Mouse (Mus musculus): ENCODE results near the gene Gm3417. TPM values are rescaled to one million over a fixed set of nuclear protein-coding genes. Genes with fewer than 3 reads are reported as not detected.
A peak's percentile ranks its signal among the peaks of the same experiment; 100 is the strongest.
"Not testable (repeated sequence)": the region's sequence is repeated elsewhere in the genome, so short reads cannot be mapped to it uniquely, and the experiment has no call there.

The Gm3417 gene
- 1.6 TPM in 1 of 2 replicates, not detected in the other for total RNA-seq (2017)

DNA sequence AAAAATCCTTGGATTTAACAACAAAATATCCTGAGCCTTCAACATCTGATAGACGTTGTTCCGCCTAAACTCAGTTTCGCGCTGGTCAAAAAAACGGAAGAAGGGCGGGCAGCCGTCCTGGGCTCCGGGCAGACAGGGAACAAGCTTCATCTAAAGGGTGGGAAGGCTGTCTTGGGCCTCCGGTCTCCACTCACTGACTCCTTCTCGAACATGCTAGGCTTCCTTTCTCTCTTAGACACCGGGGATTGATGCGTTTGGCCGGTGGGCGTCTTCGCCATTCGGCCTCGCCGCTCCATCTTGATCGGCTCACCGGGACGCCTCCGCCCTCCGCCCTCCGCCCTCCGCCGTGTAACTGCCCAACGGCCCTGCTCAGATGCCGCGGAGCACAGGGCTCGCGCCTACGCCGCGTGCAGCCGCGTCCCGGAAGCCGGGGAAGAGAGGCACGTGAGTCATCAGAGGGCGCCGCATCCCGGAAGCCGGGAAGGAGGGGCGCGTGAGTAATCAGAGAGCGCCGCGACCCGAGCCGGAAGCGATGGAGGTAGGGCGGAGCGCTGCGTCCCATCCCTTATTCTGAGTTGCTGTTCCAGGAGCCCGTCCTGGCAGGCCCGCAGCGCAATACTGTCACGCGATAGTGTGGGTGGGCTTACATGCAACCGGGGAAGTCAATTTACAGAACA is at the start of gene Gm3417, which contains the start of gene 9030025P20Rik:
TSS of gene Gm3417 (minus strand) at position 429 of the 677 bp plus-strand sequence.
TSS of gene 9030025P20Rik (plus strand) at position 107 of the 677 bp plus-strand sequence.
- ATAC-seq (ENCODE audit: extremely low read depth, insufficient number of reproducible peaks, low FRiP score, poor library complexity, severe bottlenecking), result peak; percentile 96

DNA sequence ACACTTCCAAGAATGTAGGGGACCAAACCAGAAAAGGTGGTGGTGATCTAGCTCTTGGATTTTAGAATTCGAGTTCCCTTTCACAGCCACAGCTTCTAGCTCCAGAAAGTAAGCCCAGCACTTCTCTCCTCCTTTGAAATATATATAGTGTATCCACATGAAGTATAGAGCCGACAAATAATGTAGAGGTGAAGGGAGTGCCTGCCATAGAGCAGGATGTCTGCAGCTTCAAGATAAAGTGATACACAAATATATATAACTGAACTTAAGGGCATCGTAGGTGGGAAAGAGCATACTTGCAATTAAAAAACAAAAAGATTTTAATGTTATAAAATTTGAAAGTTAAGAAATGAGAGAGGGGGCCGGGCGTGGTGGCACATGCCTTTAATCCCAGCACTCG is 46.9 kb upstream of the Gm3417 start:
- not testable (repeated sequence) for ATAC-seq (ENCODE audit: extremely low read depth, insufficient number of reproducible peaks, low FRiP score, poor library complexity, severe bottlenecking)

DNA sequence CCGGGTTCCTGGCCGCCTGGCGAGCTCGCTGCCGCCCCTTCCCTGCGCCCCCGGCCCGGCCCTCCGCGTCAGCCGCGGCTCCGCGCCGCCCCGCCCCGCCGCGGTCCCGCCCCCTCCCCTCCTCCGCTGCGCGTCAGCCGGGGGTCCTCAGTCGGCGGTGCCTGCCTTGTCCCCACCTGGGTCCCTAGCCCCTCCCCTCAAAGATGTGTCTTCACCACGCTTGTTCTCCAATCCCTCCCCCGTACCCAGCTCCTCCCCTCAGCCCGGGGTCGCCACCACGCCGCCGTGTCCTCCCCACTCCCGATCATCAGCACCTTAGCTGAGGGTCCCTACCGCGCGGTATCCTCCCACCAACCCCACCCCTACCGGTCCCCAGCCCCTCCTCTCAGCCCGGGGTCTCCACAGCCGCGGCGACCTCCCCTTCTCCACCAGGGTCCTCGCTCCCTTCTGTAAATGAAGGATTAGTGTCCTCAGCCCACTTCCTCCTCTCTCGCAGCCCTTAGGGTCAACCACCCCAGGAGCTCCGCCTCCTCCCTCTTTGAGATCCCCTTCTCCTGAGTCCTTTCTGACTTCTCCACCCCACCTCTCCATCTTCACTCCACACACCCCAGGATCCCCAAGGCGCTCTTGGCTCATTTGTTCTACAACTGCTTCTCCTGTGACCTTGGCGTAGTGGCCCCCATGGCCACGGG is 46.1 kb upstream of the Gm3417 start:
- ATAC-seq (ENCODE audit: extremely low read depth, insufficient number of reproducible peaks, low FRiP score, poor library complexity, severe bottlenecking), result peak; percentile 51

DNA sequence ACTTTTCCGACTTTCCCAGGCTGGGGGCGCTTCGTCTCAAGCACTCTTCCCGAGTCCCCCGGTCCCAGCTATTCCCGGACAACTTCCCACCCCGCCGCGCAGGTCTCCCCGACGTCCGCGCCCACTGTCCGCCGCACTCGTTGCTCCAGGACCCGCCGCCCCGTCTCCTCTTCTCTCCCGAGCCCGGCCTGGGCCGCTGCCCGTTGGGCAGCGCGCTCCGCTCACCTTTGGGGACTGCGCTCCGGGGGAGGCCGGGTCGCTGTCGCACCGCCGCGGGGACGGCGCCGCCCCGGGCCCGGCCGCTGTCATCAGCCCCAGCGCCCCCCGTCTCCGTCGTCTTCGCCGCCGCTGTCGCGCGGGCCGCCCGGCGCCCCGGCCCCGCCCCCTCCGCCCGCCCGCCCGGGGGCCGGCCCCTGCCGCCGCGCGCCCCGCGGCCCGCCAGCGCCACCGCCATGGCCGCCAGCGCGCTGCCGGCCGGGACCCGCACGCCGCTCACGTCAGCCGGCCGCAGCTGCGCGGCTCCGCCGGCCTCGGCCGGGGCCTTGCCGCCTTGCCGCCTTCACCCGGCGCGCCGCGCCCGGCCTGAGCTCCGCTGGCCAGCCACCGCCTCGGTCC is 45.4 kb upstream of the Gm3417 start:
- 0 out of 2 replicates have a peak, but pooled peaks have one; percentile 2 for ATAC-seq (ENCODE audit: extremely low read depth, insufficient number of reproducible peaks, low FRiP score, poor library complexity, severe bottlenecking)

DNA sequence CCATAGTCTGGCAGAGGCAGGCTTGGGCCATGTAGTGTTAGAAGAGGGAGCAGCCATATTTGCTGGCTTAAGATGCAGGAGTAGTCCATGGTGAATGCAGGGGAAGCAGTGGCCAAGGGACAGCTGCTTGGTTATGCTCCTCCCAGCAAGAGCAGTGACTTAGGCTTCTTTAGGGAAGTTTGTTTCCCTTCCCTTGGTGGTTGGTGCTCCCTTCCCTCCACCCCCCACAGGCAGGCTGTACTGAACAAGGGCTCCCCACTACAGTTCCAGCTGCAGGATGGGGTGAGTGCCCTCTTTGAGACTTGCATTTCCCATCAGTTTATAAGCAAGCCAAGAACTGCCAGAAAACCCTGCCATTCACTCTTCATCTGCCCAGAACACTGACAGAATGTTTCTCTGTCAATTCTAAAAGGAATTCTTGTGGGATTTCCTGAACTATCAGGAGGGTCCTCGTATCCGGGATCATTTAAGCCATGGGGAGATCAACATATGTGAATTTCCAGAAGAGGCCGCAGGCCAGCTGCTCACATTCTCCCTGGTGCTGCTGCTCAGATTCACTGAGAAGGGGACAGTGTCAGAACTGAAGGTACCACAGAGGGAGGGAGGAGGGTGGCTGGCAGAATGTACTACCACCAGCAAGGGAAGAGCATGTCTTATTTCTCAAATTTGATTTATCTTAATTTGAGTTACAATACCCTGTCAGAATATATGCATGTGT is 43.1 kb upstream of the Gm3417 start:
- ATAC-seq (ENCODE audit: extremely low read depth, insufficient number of reproducible peaks, low FRiP score, poor library complexity, severe bottlenecking), result not testable (repeated sequence)

DNA sequence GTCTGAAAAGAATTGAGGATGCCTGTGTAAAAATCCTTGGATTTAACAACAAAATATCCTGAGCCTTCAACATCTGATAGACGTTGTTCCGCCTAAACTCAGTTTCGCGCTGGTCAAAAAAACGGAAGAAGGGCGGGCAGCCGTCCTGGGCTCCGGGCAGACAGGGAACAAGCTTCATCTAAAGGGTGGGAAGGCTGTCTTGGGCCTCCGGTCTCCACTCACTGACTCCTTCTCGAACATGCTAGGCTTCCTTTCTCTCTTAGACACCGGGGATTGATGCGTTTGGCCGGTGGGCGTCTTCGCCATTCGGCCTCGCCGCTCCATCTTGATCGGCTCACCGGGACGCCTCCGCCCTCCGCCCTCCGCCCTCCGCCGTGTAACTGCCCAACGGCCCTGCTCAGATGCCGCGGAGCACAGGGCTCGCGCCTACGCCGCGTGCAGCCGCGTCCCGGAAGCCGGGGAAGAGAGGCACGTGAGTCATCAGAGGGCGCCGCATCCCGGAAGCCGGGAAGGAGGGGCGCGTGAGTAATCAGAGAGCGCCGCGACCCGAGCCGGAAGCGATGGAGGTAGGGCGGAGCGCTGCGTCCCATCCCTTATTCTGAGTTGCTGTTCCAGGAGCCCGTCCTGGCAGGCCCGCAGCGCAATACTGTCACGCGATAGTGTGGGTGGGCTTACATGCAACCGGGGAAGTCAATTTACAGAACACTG is 31.3 kb upstream of the Gm3417 start, which contains the start of gene Gm3435:
TSS of gene Gm3435 (plus strand) at position 471 of the 708 bp plus-strand sequence.
- peak; percentile 96 for ATAC-seq (ENCODE audit: extremely low read depth, insufficient number of reproducible peaks, low FRiP score, poor library complexity, severe bottlenecking)

DNA sequence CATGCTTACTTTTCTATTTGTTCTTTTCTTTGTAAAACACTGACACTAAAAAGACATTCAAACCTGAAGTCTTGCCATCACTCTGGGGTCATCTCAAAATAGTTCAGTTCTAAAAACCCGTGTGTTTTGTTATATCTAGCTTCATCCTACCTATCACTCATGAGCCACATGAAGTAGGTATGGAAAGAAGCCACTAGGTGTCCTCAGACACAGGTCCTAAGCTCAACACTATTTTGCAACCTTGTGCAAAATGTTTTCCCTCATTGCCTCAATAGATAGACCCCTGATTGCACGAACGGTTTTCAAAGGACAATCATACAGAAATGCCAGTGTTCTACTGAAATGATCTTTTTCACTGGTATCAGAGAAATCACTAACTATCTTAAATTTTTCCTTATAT is 30.5 kb upstream of the Gm3417 start:
- ATAC-seq (ENCODE audit: extremely low read depth, insufficient number of reproducible peaks, low FRiP score, poor library complexity, severe bottlenecking), result peak; percentile 76

DNA sequence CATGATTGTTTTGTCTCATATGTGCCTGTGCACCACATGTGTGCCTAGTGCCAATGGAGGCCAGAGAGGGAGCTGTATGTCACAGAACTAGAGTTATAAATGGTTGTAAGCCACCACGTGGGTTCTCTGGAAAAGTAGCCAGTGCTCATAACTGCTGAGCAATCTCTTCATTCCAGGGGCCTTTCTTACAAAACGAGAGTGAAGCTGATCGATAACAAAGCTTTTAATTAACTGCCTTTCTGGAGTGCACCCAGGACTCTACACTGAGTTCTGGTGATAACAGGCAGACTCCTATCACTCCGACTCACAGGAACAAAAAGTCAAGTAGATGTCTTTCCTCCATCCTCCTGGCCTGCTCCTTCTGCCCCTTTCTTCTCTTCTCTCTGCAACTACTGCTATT is 21.5 kb upstream of the Gm3417 start:
- ATAC-seq (ENCODE audit: extremely low read depth, insufficient number of reproducible peaks, low FRiP score, poor library complexity, severe bottlenecking), result not testable (repeated sequence)

DNA sequence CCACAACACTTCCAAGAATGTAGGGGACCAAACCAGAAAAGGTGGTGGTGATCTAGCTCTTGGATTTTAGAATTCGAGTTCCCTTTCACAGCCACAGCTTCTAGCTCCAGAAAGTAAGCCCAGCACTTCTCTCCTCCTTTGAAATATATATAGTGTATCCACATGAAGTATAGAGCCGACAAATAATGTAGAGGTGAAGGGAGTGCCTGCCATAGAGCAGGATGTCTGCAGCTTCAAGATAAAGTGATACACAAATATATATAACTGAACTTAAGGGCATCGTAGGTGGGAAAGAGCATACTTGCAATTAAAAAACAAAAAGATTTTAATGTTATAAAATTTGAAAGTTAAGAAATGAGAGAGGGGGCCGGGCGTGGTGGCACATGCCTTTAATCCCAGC is 15.6 kb upstream of the Gm3417 start:
- ATAC-seq (ENCODE audit: extremely low read depth, insufficient number of reproducible peaks, low FRiP score, poor library complexity, severe bottlenecking), result not testable (repeated sequence)

DNA sequence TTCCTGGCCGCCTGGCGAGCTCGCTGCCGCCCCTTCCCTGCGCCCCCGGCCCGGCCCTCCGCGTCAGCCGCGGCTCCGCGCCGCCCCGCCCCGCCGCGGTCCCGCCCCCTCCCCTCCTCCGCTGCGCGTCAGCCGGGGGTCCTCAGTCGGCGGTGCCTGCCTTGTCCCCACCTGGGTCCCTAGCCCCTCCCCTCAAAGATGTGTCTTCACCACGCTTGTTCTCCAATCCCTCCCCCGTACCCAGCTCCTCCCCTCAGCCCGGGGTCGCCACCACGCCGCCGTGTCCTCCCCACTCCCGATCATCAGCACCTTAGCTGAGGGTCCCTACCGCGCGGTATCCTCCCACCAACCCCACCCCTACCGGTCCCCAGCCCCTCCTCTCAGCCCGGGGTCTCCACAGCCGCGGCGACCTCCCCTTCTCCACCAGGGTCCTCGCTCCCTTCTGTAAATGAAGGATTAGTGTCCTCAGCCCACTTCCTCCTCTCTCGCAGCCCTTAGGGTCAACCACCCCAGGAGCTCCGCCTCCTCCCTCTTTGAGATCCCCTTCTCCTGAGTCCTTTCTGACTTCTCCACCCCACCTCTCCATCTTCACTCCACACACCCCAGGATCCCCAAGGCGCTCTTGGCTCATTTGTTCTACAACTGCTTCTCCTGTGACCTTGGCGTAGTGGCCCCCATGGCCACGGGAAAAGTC is 14.7 kb upstream of the Gm3417 start:
- peak; percentile 49 for ATAC-seq (ENCODE audit: extremely low read depth, insufficient number of reproducible peaks, low FRiP score, poor library complexity, severe bottlenecking)

DNA sequence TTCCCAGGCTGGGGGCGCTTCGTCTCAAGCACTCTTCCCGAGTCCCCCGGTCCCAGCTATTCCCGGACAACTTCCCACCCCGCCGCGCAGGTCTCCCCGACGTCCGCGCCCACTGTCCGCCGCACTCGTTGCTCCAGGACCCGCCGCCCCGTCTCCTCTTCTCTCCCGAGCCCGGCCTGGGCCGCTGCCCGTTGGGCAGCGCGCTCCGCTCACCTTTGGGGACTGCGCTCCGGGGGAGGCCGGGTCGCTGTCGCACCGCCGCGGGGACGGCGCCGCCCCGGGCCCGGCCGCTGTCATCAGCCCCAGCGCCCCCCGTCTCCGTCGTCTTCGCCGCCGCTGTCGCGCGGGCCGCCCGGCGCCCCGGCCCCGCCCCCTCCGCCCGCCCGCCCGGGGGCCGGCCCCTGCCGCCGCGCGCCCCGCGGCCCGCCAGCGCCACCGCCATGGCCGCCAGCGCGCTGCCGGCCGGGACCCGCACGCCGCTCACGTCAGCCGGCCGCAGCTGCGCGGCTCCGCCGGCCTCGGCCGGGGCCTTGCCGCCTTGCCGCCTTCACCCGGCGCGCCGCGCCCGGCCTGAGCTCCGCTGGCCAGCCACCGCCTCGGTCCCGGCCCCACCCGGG is 14.0 kb upstream of the Gm3417 start:
- ATAC-seq (ENCODE audit: extremely low read depth, insufficient number of reproducible peaks, low FRiP score, poor library complexity, severe bottlenecking), result not testable (repeated sequence)

DNA sequence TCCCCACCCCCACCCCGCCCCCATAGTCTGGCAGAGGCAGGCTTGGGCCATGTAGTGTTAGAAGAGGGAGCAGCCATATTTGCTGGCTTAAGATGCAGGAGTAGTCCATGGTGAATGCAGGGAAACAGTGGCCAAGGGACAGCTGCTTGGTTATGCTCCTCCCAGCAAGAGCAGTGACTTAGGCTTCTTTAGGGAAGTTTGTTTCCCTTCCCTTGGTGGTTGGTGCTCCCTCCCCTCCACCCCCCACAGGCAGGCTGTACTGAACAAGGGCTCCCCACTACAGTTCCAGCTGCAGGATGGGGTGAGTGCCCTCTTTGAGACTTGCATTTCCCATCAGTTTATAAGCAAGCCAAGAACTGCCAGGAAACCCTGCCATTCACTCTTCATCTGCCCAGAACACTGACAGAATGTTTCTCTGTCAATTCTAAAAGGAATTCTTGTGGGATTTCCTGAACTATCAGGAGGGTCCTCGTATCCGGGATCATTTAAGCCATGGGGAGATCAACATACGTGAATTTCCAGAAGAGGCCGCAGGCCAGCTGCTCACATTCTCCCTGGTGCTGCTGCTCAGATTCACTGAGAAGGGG is 11.6 kb upstream of the Gm3417 start:
- not testable (repeated sequence) for ATAC-seq (ENCODE audit: extremely low read depth, insufficient number of reproducible peaks, low FRiP score, poor library complexity, severe bottlenecking)

DNA sequence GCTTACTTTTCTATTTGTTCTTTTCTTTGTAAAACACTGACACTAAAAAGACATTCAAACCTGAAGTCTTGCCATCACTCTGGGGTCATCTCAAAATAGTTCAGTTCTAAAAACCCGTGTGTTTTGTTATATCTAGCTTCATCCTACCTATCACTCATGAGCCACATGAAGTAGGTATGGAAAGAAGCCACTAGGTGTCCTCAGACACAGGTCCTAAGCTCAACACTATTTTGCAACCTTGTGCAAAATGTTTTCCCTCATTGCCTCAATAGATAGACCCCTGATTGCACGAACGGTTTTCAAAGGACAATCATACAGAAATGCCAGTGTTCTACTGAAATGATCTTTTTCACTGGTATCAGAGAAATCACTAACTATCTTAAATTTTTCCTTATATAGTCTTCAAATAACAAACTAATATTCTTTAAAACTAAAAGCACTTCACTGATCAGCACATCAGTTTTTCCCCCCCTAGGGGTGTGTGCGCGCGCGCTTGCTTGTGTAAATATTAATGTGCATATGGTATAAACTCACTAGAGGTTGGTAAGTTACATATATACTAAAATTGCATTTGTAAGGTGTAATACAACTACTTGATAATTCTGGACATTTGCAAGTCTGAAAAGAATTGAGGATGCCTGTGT is 750 bp downstream of the Gm3417 start:
- ATAC-seq (ENCODE audit: extremely low read depth, insufficient number of reproducible peaks, low FRiP score, poor library complexity, severe bottlenecking), result peak; percentile 76

DNA sequence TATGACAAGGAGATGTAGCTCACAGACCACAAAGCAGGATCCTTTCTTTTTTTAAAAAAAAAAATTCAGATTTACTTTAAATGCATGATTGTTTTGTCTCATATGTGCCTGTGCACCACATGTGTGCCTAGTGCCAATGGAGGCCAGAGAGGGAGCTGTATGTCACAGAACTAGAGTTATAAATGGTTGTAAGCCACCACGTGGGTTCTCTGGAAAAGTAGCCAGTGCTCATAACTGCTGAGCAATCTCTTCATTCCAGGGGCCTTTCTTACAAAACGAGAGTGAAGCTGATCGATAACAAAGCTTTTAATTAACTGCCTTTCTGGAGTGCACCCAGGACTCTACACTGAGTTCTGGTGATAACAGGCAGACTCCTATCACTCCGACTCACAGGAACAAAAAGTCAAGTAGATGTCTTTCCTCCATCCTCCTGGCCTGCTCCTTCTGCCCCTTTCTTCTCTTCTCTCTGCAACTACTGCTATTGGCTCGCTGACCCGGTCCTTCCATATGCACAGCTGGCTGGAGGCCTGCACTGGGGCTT is 10.1 kb downstream of the Gm3417 start:
- not testable (repeated sequence) for ATAC-seq (ENCODE audit: extremely low read depth, insufficient number of reproducible peaks, low FRiP score, poor library complexity, severe bottlenecking)

DNA sequence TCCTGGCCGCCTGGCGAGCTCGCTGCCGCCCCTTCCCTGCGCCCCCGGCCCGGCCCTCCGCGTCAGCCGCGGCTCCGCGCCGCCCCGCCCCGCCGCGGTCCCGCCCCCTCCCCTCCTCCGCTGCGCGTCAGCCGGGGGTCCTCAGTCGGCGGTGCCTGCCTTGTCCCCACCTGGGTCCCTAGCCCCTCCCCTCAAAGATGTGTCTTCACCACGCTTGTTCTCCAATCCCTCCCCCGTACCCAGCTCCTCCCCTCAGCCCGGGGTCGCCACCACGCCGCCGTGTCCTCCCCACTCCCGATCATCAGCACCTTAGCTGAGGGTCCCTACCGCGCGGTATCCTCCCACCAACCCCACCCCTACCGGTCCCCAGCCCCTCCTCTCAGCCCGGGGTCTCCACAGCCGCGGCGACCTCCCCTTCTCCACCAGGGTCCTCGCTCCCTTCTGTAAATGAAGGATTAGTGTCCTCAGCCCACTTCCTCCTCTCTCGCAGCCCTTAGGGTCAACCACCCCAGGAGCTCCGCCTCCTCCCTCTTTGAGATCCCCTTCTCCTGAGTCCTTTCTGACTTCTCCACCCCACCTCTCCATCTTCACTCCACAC is 16.9 kb downstream of the Gm3417 start:
- peak; percentile 59 for ATAC-seq (ENCODE audit: extremely low read depth, insufficient number of reproducible peaks, low FRiP score, poor library complexity, severe bottlenecking)

DNA sequence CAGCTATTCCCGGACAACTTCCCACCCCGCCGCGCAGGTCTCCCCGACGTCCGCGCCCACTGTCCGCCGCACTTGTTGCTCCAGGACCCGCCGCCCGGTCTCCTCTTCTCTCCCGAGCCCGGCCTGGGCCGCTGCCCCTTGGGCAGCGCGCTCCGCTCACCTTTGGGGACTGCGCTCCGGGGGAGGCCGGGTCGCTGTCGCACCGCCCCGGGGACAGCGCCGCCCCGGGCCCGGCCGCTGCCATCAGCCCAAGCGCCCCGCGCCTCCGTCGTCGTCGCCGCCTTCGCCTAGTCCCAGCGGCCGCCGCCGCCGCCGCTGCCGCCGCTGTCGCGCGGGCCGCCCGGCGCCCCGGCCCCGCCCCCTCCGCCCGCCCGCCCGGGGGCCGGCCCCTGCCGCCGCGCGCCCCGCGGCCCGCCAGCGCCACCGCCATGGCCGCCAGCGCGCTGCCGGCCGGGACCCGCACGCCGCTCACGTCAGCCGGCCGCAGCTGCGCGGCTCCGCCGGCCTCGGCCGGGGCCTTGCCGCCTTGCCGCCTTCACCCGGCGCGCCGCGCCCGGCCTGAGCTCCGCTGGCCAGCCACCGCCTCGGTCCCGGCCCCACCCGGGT is 17.5 kb downstream of the Gm3417 start, which contains the start of gene Phf10:
TSS of gene Phf10 (minus strand) at position 323 of the 606 bp plus-strand sequence.
- ATAC-seq (ENCODE audit: extremely low read depth, insufficient number of reproducible peaks, low FRiP score, poor library complexity, severe bottlenecking), result not testable (repeated sequence)

Data from neutrophil, adult 5-6 weeks (primary cell).